Mouse (Mus musculus): ENCODE measurements at regions not wholly inside any gene's neighbourhood (a gene's known extent, or its start where the extent isn't known, plus 50 kb on each side); places are given as distances from the start of the nearest gene placed in this dataset.
A peak's percentile ranks its signal among the peaks of the same experiment; 100 is the strongest.

DNA sequence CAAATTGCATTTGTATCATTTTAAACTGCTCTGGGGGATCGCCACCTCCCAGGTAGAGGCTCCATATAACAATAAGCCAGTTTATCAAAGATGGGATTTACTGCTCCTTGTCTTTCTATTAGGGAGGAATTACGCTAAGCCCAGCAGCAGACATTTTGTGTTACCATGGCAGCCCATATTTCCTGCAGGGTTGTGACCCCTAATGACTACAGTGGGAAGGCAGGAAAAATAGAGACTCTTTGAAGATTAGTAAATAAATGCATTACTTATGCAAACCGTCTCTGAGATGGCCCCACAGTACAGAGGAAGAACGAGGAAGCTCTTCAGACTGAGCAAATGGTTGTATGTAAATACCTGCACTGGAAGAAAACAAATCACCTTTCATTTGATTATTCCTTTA is 237.5 kb upstream of the Zic3 start:
- no peaks in the 10 kb centered on the region for H3K27me3 ChIP-seq
- no peak overlapping the region for H3K27ac ChIP-seq
- no peak overlapping the region for H3K4me2 ChIP-seq
- H3K9me3 ChIP-seq: no peaks in the 10 kb centered on the region
- no peak overlapping the region for H3K4me3 ChIP-seq (replicated peaks)
- H3K4me1 ChIP-seq: no peaks in the 10 kb centered on the region
- H3K9ac ChIP-seq: no peak overlapping the region
- 0 out of 2 replicates have a peak, but pooled peaks have one; percentile 39 for ATAC-seq (ENCODE audit: low FRiP score)
- 55% methylated on average over 4 of the region's 4 CpGs for WGBS
- no peaks in the 10 kb centered on the region for H3K36me3 ChIP-seq (replicated peaks)

DNA sequence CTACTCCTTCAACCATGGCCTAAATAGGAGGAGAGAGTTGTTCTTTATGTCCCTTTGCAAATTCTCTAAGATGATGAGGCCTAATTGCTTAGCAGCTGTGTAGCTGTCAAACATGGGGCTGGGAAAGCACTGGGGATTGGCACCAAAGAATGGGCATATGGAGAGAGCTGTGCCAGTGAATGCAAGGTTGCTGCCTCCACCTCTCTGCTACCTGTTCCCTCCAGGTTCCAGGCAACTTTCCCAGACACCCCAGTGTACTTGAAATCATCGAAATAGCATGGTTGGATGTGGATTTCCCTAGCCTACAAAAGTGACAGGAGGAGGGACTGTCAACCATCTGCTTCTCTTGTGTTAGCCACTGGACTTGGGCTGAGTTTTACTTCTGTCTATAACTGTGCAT is 234.9 kb upstream of the Zic3 start:
- no peak overlapping the region for H3K4me2 ChIP-seq
- no peak overlapping the region for H3K4me3 ChIP-seq (replicated peaks)
- H3K9ac ChIP-seq: no peak overlapping the region
- WGBS: 57% methylated on average over 1 of the region's 1 CpGs
- H3K9me3 ChIP-seq: no peaks in the 10 kb centered on the region
- H3K36me3 ChIP-seq (replicated peaks): no peaks in the 10 kb centered on the region
- no peaks in the 10 kb centered on the region for H3K27me3 ChIP-seq
- H3K27ac ChIP-seq: no peak overlapping the region
- H3K4me1 ChIP-seq: no peaks in the 10 kb centered on the region
- no peak for ATAC-seq (ENCODE audit: low FRiP score)

GRCm38 (mm10) chrX:57797956-57798355 is 224.5 kb upstream of the Zic3 start:
- H3K36me3 ChIP-seq (replicated peaks): no peaks in the 10 kb centered on the region
- no peaks in the 10 kb centered on the region for H3K27me3 ChIP-seq
- WGBS: 30% methylated on average over 6 of the region's 6 CpGs
- peaks cover 13% of the 10 kb centered on the region; the same call in 1 of the 2 replicates for H3K4me1 ChIP-seq
- peak; percentile 86 for ATAC-seq (ENCODE audit: low FRiP score)
- H3K9ac ChIP-seq: no peak overlapping the region
- H3K9me3 ChIP-seq: no peaks in the 10 kb centered on the region
- H3K4me3 ChIP-seq (replicated peaks): no peak overlapping the region
- H3K27ac ChIP-seq: peak overlapping the region; percentile 81
- peak overlapping the region; percentile 31 for H3K4me2 ChIP-seq

DNA sequence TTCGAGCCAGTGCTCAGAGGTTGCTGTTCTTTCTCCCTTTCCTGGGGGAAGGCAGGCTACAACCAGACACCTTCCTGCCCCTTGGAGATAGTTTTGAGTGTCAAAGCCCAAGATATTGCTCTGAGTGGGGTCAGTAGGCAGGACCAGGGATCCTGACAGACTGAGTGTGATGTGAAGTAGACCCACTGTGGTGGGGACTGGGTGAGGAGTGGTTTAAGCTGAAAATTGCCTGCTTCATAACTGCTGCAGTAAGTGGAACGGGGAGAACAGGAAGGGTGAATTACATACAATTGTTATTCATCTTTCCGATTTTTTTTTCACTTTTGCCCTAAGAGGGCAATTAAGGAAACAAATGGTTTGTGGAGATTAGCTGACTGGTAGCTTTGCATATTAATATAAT is 224.1 kb upstream of the Zic3 start:
- Histone ChIP-seq H3K36me3 (replicated peaks) (no peaks in the 10 kb centered on the region), H3K4me1 (peaks cover 13% of the 10 kb centered on the region; the same call in 1 of the 2 replicates), H3K27ac (peak overlapping the region; percentile 81), H3K4me2 (peak overlapping the region; percentile 31), H3K4me3 (replicated peaks) (no peak overlapping the region), H3K27me3 (no peaks in the 10 kb centered on the region), H3K9ac (no peak overlapping the region), H3K9me3 (no peaks in the 10 kb centered on the region)
- peak; percentile 61 for ATAC-seq (ENCODE audit: low FRiP score)
- 30% methylated on average over 3 of the region's 3 CpGs for WGBS

- H3K27me3 ChIP-seq: no peaks in the 10 kb centered on the region
- peak overlapping the region; percentile 50; the same call in 1 of the 2 replicates for H3K27ac ChIP-seq
- no peak overlapping the region for H3K4me3 ChIP-seq (replicated peaks)
- H3K4me1 ChIP-seq: peaks cover 13% of the 10 kb centered on the region; the same call in 1 of the 2 replicates
- no peaks in the 10 kb centered on the region for H3K9me3 ChIP-seq
- ATAC-seq (ENCODE audit: low FRiP score): 0 out of 2 replicates have a peak, but pooled peaks have one; percentile 39
- WGBS: 24% methylated on average over 2 of the region's 2 CpGs
- H3K9ac ChIP-seq: no peak overlapping the region
- H3K4me2 ChIP-seq: no peak overlapping the region
- H3K36me3 ChIP-seq (replicated peaks): no peaks in the 10 kb centered on the region
These were observed 223.6 kb upstream of the Zic3 start for GRCm38 (mm10) chrX:57798869-57799268.

All from forebrain, embryonic 12.5 days (tissue).